Mouse (Mus musculus) stomach, embryonic 15.5 days (tissue): ENCODE data around the gene Zfp553. TPM values are rescaled to one million over a fixed set of nuclear protein-coding genes. Genes with fewer than 3 reads are reported as not detected.

ENCODE experiments used
- ATAC-seq: fragments of 200-750 bp; cut with Nextera tagmentation; 2 replicates; pipeline ENCODE4 v1.8.0; 2017; ENCODE audit warnings: low read depth, moderate number of reproducible peaks, moderate TSS enrichment; ENCODE audit not compliant: insufficient read depth, low FRiP score
- H3K27ac ChIP-seq: fragments of 300-500 bp; sonication (generic); 2 replicates; pipeline ENCODE4 v1.5.1; 2015; ENCODE audit warnings: mild to moderate bottlenecking, inconsistent platforms
- H3K27me3 ChIP-seq: fragments of 300-500 bp; sonication (generic); replicated peaks from 2 replicates; pipeline ENCODE4 v1.6.1; 2015; ENCODE audit warnings: inconsistent platforms
- H3K36me3 ChIP-seq: fragments of 300-500 bp; sonication (generic); 2 replicates; pipeline ENCODE4 v1.6.1; 2015; ENCODE audit warnings: inconsistent platforms
- H3K4me1 ChIP-seq: fragments of 300-500 bp; sonication (generic); 2 replicates; pipeline ENCODE4 v1.6.1; 2015; ENCODE audit warnings: inconsistent platforms
- H3K4me2 ChIP-seq: fragments of 300-500 bp; sonication (generic); 2 replicates; pipeline ENCODE4 v1.6.1; 2015; ENCODE audit warnings: mild to moderate bottlenecking, inconsistent platforms
- H3K4me3 ChIP-seq: fragments of 300-500 bp; sonication (generic); replicated peaks from 2 replicates; pipeline ENCODE4 v1.5.1; 2015; ENCODE audit warnings: inconsistent platforms
- H3K9ac ChIP-seq: fragments of 300-500 bp; sonication (generic); 2 replicates; pipeline ENCODE4 v1.6.1; 2015; ENCODE audit warnings: inconsistent platforms
- H3K9me3 ChIP-seq: fragments of 300-500 bp; sonication (generic); 2 replicates; pipeline ENCODE4 v1.6.1; 2016; ENCODE audit warnings: inconsistent platforms
- WGBS: fragments of 180-500 bp; shearing (Covaris S2); methylation state at CpG from one replicate; pipeline ENCODE4 v1.1.7; 2015; 5-methylcytosine and 5-hydroxymethylcytosine counted together
- polyA plus RNA-seq: library from polyadenylated mRNA; unstranded; fragments of >200 nt; fragmentation: Nextera tagmentation; extraction: Ambion mirVana; gene quantifications from 2 replicates; pipeline ENCODE4 v1.2.1, GENCODE M21; 2015

Zfp553 gene
- polyA plus RNA-seq, 1 experiment from 2014 or later = 33.9 TPM

GRCm38 (mm10) chr7:127224616-127225015 is 8.2 kb upstream of the Zfp553 start:
- no peak overlapping the region for H3K4me3 ChIP-seq
- no peak overlapping the region for H3K27ac ChIP-seq
- no peak overlapping the region for H3K9ac ChIP-seq
- H3K4me1 ChIP-seq = no peaks in the 10 kb centered on the region
- no peak overlapping the region for H3K4me2 ChIP-seq
- H3K9me3 ChIP-seq = no peaks in the 10 kb centered on the region
- ATAC-seq = no peak
- WGBS = 92% methylated on average over 6 of the region's 6 CpGs
- no peaks in the 10 kb centered on the region for H3K36me3 ChIP-seq
- no peaks in the 10 kb centered on the region for H3K27me3 ChIP-seq

DNA sequence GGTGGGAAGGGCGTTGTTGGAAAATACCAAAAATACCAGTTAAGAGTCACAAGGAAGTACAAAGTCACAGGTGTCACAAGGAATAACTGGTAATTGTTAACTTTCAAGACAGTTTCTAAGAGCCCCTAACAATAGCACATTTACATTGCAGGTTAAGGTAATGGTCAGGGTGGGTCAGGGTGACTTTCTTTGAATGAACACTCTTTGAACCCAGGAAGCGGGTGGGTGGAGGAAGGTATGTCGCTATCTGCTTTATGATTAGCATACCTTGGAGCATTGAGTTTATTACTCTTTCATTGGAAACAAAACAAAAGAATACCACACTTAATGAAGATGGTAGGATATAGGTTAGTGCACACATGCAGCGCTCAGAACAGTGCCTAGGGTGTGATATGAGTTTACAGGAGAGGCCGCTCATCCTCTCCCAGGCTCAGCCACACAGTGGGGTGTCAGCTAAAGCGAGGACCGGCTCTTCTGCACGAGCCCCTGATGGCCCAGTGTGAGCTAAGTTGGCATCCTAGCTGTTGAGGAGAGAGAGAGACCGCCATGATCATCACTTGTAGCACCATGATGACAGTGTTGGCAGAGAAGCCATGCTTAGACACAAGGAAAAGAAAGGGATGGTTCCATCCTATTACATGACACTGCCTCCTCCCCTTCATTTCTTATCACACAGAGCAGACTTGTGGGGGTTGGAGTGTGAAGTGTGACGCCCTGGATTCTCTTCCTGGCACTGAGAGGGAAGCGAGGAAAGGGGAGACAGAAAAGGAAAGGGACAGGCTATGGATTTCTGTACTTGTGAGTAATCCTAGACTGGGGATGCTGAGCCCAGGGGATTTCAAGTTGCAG is 7.5 kb upstream of the Zfp553 start:
- no peak overlapping the region for H3K9ac ChIP-seq
- H3K27ac ChIP-seq = 0 out of 2 replicates have a peak overlapping the region, but pooled peaks have one; percentile 7
- no peaks in the 10 kb centered on the region for H3K36me3 ChIP-seq
- WGBS = 77% methylated on average over 11 of the region's 11 CpGs
- no peak overlapping the region for H3K4me2 ChIP-seq
- peaks cover 3% of the 10 kb centered on the region; the same call in 1 of the 2 replicates for H3K4me1 ChIP-seq
- H3K27me3 ChIP-seq = no peaks in the 10 kb centered on the region
- H3K9me3 ChIP-seq = no peaks in the 10 kb centered on the region
- ATAC-seq = peak; percentile 75; the same call in 1 of the 2 replicates
- H3K4me3 ChIP-seq = no peak overlapping the region

- WGBS = 68% methylated on average over 4 of the region's 4 CpGs
- Histone ChIP-seq H3K27me3 (no peaks in the 10 kb centered on the region), H3K9me3 (no peaks in the 10 kb centered on the region), H3K36me3 (no peaks in the 10 kb centered on the region), H3K27ac (no peak overlapping the region), H3K9ac (no peak overlapping the region), H3K4me1 (peaks cover 11% of the 10 kb centered on the region), H3K4me2 (no peak overlapping the region), H3K4me3 (no peak overlapping the region)
- peak; percentile 13; the same call in 1 of the 2 replicates for ATAC-seq
These were observed 4.1 kb upstream of the Zfp553 start for GRCm38 (mm10) chr7:127228615-127229303.

- Histone ChIP-seq H3K4me2 (peak overlapping the region; percentile 53), H3K4me1 (peaks cover 15% of the 10 kb centered on the region), H3K9me3 (no peaks in the 10 kb centered on the region), H3K36me3 (peaks cover 15% of the 10 kb centered on the region), H3K27me3 (no peaks in the 10 kb centered on the region), H3K27ac (peak overlapping the region; percentile 98; the same call in 1 of the 2 replicates), H3K9ac (no peak overlapping the region), H3K4me3 (peak overlapping the region; percentile 80)
- 46% methylated on average over 3 of the region's 3 CpGs for WGBS
- ATAC-seq = no peak
These were observed 1.5 kb upstream of the Zfp553 start for GRCm38 (mm10) chr7:127231376-127231775.

DNA sequence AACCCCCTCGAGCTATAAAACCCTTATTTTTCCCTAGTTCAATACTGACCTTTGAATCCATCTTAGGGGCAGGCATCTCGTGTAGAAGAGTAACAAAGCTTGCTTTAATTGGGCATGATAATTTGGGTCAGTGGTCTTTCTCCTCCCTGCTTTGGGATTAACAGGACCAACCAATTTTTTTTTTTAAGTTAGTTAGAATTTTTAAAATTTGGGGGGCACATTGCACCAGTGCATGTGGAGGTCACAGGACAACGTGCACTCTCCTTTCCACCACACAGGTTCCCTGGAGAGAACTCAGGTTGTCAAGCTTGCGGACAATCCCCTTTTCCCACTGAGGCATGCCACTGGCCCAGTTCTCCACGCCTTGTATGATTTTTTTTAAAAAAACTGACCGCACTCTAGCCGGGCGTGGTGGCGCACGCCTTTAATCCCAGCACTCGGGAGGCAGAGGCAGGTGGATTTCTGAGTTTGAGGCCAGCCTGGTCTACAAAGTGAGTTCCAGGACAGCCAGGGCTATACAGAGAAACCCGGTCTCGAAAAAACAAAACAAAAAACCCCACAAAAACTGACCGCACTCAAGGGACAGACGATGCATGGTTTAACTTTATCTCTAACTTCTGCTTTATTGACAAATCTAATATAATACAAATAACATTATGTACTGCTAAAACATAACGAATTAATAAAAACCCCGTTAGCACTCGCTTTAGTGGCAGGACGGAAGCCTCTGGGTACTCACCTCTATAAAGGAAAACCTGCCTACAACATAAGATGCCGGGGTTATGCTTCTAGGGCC is 837 bp upstream of the Zfp553 start:
- WGBS = 4% methylated on average over 20 of the region's 20 CpGs
- Histone ChIP-seq H3K9me3 (no peaks in the 10 kb centered on the region), H3K4me2 (peak overlapping the region; percentile 53), H3K4me3 (peak overlapping the region; percentile 80), H3K4me1 (peaks cover 15% of the 10 kb centered on the region), H3K36me3 (peaks cover 21% of the 10 kb centered on the region), H3K9ac (peak overlapping the region; percentile 80; the same call in 1 of the 2 replicates), H3K27me3 (no peaks in the 10 kb centered on the region), H3K27ac (peak overlapping the region; percentile 98)
- no peak for ATAC-seq

GRCm38 (mm10) chr7:127233368-127233749 is 498 bp downstream of the Zfp553 start:
- Histone ChIP-seq H3K4me2 (peak overlapping the region; percentile 53), H3K9me3 (no peaks in the 10 kb centered on the region), H3K9ac (peak overlapping the region; percentile 80), H3K4me1 (peaks cover 15% of the 10 kb centered on the region), H3K4me3 (peak overlapping the region; percentile 80), H3K36me3 (peaks cover 33% of the 10 kb centered on the region), H3K27me3 (no peaks in the 10 kb centered on the region), H3K27ac (peak overlapping the region; percentile 98)
- peak; percentile 56 for ATAC-seq
- 0% methylated on average over 27 of the region's 27 CpGs for WGBS

DNA sequence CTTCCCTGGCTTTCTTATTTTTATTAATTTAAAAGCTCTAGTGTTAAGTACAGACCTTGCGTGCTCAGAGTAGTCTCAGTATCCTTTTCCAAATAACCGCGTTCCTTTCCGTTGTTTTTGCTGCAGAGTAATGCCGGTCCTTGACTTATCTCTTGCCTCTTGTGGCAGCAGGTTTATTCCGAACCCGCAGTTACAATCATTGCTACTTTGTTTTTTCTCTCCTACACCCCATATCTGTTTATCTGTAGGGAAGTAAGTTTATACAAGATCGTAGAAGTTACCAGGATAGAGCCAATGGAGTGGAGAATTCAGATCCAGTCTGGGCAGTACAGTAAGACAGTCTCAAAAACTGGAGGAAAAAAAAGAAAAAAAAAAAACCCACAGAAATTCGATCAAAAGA is 904 bp downstream of the Zfp553 start:
- Histone ChIP-seq H3K36me3 (peaks cover 37% of the 10 kb centered on the region), H3K27ac (peak overlapping the region; percentile 98), H3K27me3 (no peaks in the 10 kb centered on the region), H3K9me3 (no peaks in the 10 kb centered on the region), H3K4me3 (peak overlapping the region; percentile 80), H3K4me2 (peak overlapping the region; percentile 53), H3K4me1 (peaks cover 15% of the 10 kb centered on the region), H3K9ac (peak overlapping the region; percentile 80; the same call in 1 of the 2 replicates)
- ATAC-seq = no peak
- 2% methylated on average over 9 of the region's 9 CpGs for WGBS

DNA sequence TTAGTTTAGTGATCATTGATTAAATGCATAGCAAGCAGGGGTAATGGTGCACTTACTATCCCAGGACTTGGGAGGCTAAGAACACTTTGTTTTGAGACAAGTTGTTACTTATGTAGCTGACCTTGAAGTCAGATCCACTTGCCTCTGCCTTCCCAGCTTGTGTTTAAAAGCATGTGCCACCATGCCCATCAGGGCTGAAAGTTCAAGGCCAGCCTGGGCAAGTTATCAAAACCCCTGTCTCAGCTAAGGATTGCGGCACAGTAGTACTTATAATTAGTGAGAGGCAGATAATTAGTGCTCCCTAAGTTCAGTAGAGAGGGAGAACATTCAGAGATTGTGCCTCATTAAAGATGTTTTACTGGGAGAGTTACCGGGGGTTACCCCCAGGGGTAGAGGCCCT is 1.9 kb downstream of the Zfp553 start:
- Histone ChIP-seq H3K27me3 (no peaks in the 10 kb centered on the region), H3K4me1 (peaks cover 15% of the 10 kb centered on the region), H3K9me3 (no peaks in the 10 kb centered on the region), H3K4me3 (no peak overlapping the region), H3K4me2 (no peak overlapping the region; the same call in 1 of the 2 replicates), H3K9ac (no peak overlapping the region), H3K27ac (no peak overlapping the region), H3K36me3 (peaks cover 38% of the 10 kb centered on the region)
- 94% methylated on average over 2 of the region's 2 CpGs for WGBS
- no peak for ATAC-seq

DNA sequence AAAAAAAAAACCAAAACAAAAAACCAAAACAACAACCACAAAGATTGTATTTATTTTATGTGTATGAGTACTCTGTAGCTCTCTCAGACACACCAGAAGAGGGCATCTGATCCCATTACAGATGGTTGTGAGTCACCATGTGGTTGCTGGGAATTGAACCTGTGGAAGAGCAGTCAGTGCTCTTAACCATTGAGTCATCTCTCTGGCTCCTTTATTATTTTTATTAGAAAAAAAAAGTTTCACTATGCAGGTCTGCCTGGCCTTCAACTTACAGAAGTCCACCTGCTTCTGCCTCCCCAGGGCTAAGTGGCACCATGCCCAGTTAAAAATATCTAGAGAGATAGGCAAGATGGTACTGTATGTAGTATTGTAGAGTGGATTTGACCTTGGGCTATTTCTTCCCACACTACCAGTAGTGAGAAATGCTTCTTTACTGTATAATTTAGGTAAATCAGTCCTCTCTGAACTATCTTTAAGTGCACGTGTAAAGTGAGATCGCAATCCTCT is 10.6 kb downstream of the Zfp553 start:
- 34% methylated on average over 2 of the region's 2 CpGs for WGBS
- Histone ChIP-seq H3K9me3 (no peaks in the 10 kb centered on the region), H3K9ac (peak overlapping the region; percentile 73; the same call in 1 of the 2 replicates), H3K4me3 (peak overlapping the region; percentile 74), H3K4me2 (peak overlapping the region; percentile 88), H3K36me3 (peaks cover 10% of the 10 kb centered on the region), H3K4me1 (peaks cover 21% of the 10 kb centered on the region), H3K27ac (peak overlapping the region; percentile 98), H3K27me3 (no peaks in the 10 kb centered on the region)
- ATAC-seq = no peak

DNA sequence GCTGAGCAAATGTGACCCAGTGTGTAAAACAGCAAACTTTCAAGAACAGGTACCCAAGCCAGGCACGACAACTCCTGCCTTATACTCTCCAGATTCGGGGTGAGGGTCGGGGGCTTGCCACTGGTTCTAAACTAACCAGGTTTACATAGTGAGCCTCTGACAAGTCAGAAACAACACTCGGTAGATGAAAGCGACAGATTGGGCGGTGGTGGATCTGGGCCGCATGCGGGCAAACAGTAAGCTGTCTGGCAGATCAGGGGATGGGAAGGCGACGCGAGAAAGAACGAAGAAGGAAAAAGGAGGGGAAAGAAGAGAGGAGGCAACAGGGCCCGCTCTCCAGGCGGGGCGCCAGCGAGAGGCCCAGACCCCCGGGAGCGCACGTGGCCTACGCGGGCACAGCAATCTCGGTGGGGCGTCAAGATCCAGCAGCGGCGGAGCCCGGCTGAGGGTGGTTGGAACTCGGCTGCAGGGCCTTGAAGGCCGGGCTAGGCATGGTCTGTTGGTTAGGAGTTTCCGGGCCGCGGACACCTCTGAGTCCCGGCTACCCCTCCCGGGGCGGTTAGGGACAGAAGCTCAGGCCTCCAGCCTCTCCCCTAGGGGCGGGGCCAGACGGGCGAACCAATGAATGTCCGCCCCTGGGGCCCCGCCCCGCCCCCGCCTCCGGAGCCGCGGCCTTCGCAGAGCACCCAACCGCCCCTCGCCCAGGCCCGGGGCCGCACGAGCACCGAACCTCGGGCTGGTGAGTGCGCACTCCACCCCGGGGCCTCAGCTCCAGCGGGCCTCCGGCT is 11.2 kb downstream of the Zfp553 start, which contains the start of gene Zfp771:
Gene Zfp771 (plus strand): TSS at position 405 of the 788 bp plus-strand sequence.
- peak within 1 kb of the TSS; percentile 93 for H3K9ac ChIP-seq
- peak within 1 kb of the TSS; percentile 98 for H3K27ac ChIP-seq
- H3K9me3 ChIP-seq = no peaks in the 10 kb centered on the region
- peak within 1 kb of the TSS; percentile 88 for H3K4me2 ChIP-seq
- H3K27me3 ChIP-seq = no peaks in the 10 kb centered on the region
- H3K36me3 ChIP-seq = peaks cover 6% of the 10 kb centered on the region; the same call in 1 of the 2 replicates
- peaks cover 22% of the 10 kb centered on the region for H3K4me1 ChIP-seq
- H3K4me3 ChIP-seq = peak within 1 kb of the TSS; percentile 74
- ATAC-seq = peak; percentile 96
- 1% methylated on average over 54 of the region's 56 CpGs for WGBS
